Mouse (Mus musculus): ENCODE measurements at regions not wholly inside any gene's neighbourhood (a gene's known extent, or its start where the extent isn't known, plus 50 kb on each side); places are given as distances from the start of the nearest gene placed in this dataset.

GRCm38 (mm10) chr2:92782621-92783020, 132.3 kb upstream of the Syt13 start:
- intact Hi-C loops (cut with DNase I), result no loop called here

GRCm38 (mm10) chr2:92784916-92785315, 130.0 kb upstream of the Syt13 start:
- intact Hi-C loops (cut with DNase I), result no loop called here

More at GRCm38 (mm10) chr2:92782621-92783020, 132.3 kb upstream of the Syt13 start:
- DNase-seq (ENCODE audit: low spot score in 2 of 2), result no peak

GRCm38 (mm10) chr2:92787925-92788410, 126.9 kb upstream of the Syt13 start:
- DNase-seq (ENCODE audit: low spot score in 2 of 2), result no peak

More at GRCm38 (mm10) chr2:92784916-92785315, 130.0 kb upstream of the Syt13 start:
- no peak for DNase-seq (ENCODE audit: low spot score in 2 of 2)

GRCm38 (mm10) chr2:92788875-92789274, 126.0 kb upstream of the Syt13 start:
- intact Hi-C loops (cut with DNase I), result no loop called here

More at GRCm38 (mm10) chr2:92787925-92788410, 126.9 kb upstream of the Syt13 start:
- intact Hi-C loops (cut with DNase I), result no loop called here

GRCm38 (mm10) chr2:92790374-92790773, 124.5 kb upstream of the Syt13 start:
- peak in 1 of 2 experiments; percentile 50 for DNase-seq (ENCODE audit: low spot score in 2 of 2)
- intact Hi-C loops (cut with DNase I), result no loop called here

More at GRCm38 (mm10) chr2:92788875-92789274, 126.0 kb upstream of the Syt13 start:
- no peak for DNase-seq (ENCODE audit: low spot score in 2 of 2)

- no peak for DNase-seq (ENCODE audit: low spot score in 2 of 2)
- intact Hi-C loops (cut with DNase I), result no loop called here
Observed at GRCm38 (mm10) chr2:92799770-92800169, 115.1 kb upstream of the Syt13 start.

- no peak for DNase-seq (ENCODE audit: low spot score in 2 of 2)
- intact Hi-C loops (cut with DNase I), result no loop called here
Observed at GRCm38 (mm10) chr2:92800667-92801066, 114.2 kb upstream of the Syt13 start.

GRCm38 (mm10) chr2:92804916-92805315, 110.0 kb upstream of the Syt13 start:
- intact Hi-C loops (cut with DNase I), result loop anchor here (5.0 kb wide), 1 partner anchor 133 kb away; no protein-coding TSS in a partner anchor
- no peak for DNase-seq (ENCODE audit: low spot score in 2 of 2)

GRCm38 (mm10) chr2:92805761-92806160, 109.1 kb upstream of the Syt13 start:
- no peak for DNase-seq (ENCODE audit: low spot score in 2 of 2)
- intact Hi-C loops (cut with DNase I), result loop anchor here (5.0 kb wide), 1 partner anchor 133 kb away; no protein-coding TSS in a partner anchor

GRCm38 (mm10) chr2:92806481-92807195, 108.3 kb upstream of the Syt13 start:
- intact Hi-C loops (cut with DNase I), result loop anchor here (5.0 kb wide), 1 partner anchor 134 kb away; no protein-coding TSS in a partner anchor
- DNase-seq (ENCODE audit: low spot score in 2 of 2), result no peak

GRCm38 (mm10) chr2:92807404-92807803, 107.5 kb upstream of the Syt13 start:
- intact Hi-C loops (cut with DNase I), result loop anchor here (5.0 kb wide), 1 partner anchor 135 kb away; no protein-coding TSS in a partner anchor
- DNase-seq (ENCODE audit: low spot score in 2 of 2), result no peak

GRCm38 (mm10) chr2:92808121-92808520, 106.8 kb upstream of the Syt13 start:
- intact Hi-C loops (cut with DNase I), result loop anchor here (5.0 kb wide), 1 partner anchor 136 kb away; no protein-coding TSS in a partner anchor
- no peak for DNase-seq (ENCODE audit: low spot score in 2 of 2)

GRCm38 (mm10) chr2:92809226-92809625, 105.7 kb upstream of the Syt13 start:
- no peak for DNase-seq (ENCODE audit: low spot score in 2 of 2)
- intact Hi-C loops (cut with DNase I), result loop anchor here (5.0 kb wide), 1 partner anchor 137 kb away; no protein-coding TSS in a partner anchor

- intact Hi-C loops (cut with DNase I), result loop anchor here (1.0 to 5.0 kb wide), 4 partner anchors 117 to 324 kb away; no protein-coding TSS in a partner anchor
- no peak for DNase-seq (ENCODE audit: low spot score in 2 of 2)
Observed at GRCm38 (mm10) chr2:92809681-92810323, 105.1 kb upstream of the Syt13 start.

- peak; percentile 76 to 89 for DNase-seq (ENCODE audit: low spot score in 2 of 2)
- intact Hi-C loops (cut with DNase I), result loop anchor here (1.0 to 2.0 kb wide), 3 partner anchors 118 to 325 kb away; no protein-coding TSS in a partner anchor
Observed at GRCm38 (mm10) chr2:92810956-92811355, 103.9 kb upstream of the Syt13 start.

GRCm38 (mm10) chr2:92813028-92813427, 101.9 kb upstream of the Syt13 start:
- peak; percentile 55 to 83 for DNase-seq (ENCODE audit: low spot score in 2 of 2)
- intact Hi-C loops (cut with DNase I), result loop anchor here (2.0 kb wide), 2 partner anchors 212 to 282 kb away; no protein-coding TSS in a partner anchor

- DNase-seq (ENCODE audit: low spot score in 2 of 2), result peak in 1 of 2 experiments; percentile 51
- intact Hi-C loops (cut with DNase I), result no loop called here
Observed at GRCm38 (mm10) chr2:92819586-92819985, 95.3 kb upstream of the Syt13 start.

- intact Hi-C loops (cut with DNase I), result no loop called here
- DNase-seq (ENCODE audit: low spot score in 2 of 2), result no peak
Observed at GRCm38 (mm10) chr2:92824325-92824724, 90.6 kb upstream of the Syt13 start.

- DNase-seq (ENCODE audit: low spot score in 2 of 2), result no peak
- intact Hi-C loops (cut with DNase I), result no loop called here
Observed at GRCm38 (mm10) chr2:92825395-92825794, 89.5 kb upstream of the Syt13 start.

GRCm38 (mm10) chr2:92830134-92830533, 84.8 kb upstream of the Syt13 start:
- intact Hi-C loops (cut with DNase I), result no loop called here

More at GRCm38 (mm10) chr2:92830134-92830533, 84.8 kb upstream of the Syt13 start:
- DNase-seq (ENCODE audit: low spot score in 2 of 2), result no peak

Data from left cerebral cortex, postnatal 25 days (tissue).